Mouse (Mus musculus) retina, postnatal 1 day (tissue): ENCODE measurements at regions not wholly inside any gene's neighbourhood (a gene's known extent, or its start where the extent isn't known, plus 50 kb on each side); places are given as distances from the start of the nearest gene placed in this dataset.

ENCODE experiments used
- DNase-seq: peaks from one replicate; pipeline ENCODE4 v3.0.0-alpha.2; 2012

- DNase-seq, result no peak
Observed at GRCm38 (mm10) chr1:80030224-80030623, 169.2 kb upstream of the Serpine2 start.

- DNase-seq, result no peak
Observed at GRCm38 (mm10) chr1:80025863-80026616, 165.1 kb upstream of the Serpine2 start.

- DNase-seq, result no peak
Observed at GRCm38 (mm10) chr1:80023518-80024095, 162.6 kb upstream of the Serpine2 start.

- DNase-seq, result no peak
Observed at GRCm38 (mm10) chr1:80021866-80022265, 160.9 kb upstream of the Serpine2 start.

- DNase-seq, result no peak
Observed at GRCm38 (mm10) chr1:80018391-80019065, 157.5 kb upstream of the Serpine2 start.

- no peak for DNase-seq
Observed at GRCm38 (mm10) chr1:80015474-80015873, 154.5 kb upstream of the Serpine2 start.

- no peak for DNase-seq
Observed at GRCm38 (mm10) chr1:80014586-80014985, 153.6 kb upstream of the Serpine2 start.

- DNase-seq, result peak; percentile 29
Observed at GRCm38 (mm10) chr1:80010724-80011123, 149.7 kb upstream of the Serpine2 start.

GRCm38 (mm10) chr1:79999081-79999480 lies 138.1 kb upstream of the Serpine2 start:
- no peak for DNase-seq

GRCm38 (mm10) chr1:79997911-79998310 lies 136.9 kb upstream of the Serpine2 start:
- DNase-seq, result no peak

- DNase-seq, result no peak
Observed at GRCm38 (mm10) chr1:79997456-79997855, 136.5 kb upstream of the Serpine2 start.

- DNase-seq, result no peak
Observed at GRCm38 (mm10) chr1:79984721-79985120, 123.7 kb upstream of the Serpine2 start.

GRCm38 (mm10) chr1:79982678-79983280 lies 121.8 kb upstream of the Serpine2 start:
- no peak for DNase-seq

GRCm38 (mm10) chr1:79979863-79980262 lies 118.9 kb upstream of the Serpine2 start:
- DNase-seq, result no peak

- no peak for DNase-seq
Observed at GRCm38 (mm10) chr1:79978156-79978555, 117.2 kb upstream of the Serpine2 start.

- DNase-seq, result peak; percentile 83
Observed at GRCm38 (mm10) chr1:79956121-79956520, 95.1 kb upstream of the Serpine2 start.

- no peak for DNase-seq
Observed at GRCm38 (mm10) chr1:79944231-79944630, 83.3 kb upstream of the Serpine2 start.

GRCm38 (mm10) chr1:79932435-79932834 lies 71.5 kb upstream of the Serpine2 start:
- no peak for DNase-seq

GRCm38 (mm10) chr1:79927740-79928139 lies 66.8 kb upstream of the Serpine2 start:
- no peak for DNase-seq

- DNase-seq, result no peak
Observed at GRCm38 (mm10) chr1:79925776-79926175, 64.8 kb upstream of the Serpine2 start.

GRCm38 (mm10) chr1:79921890-79922289 lies 60.9 kb upstream of the Serpine2 start:
- no peak for DNase-seq

GRCm38 (mm10) chr1:79921333-79921732 lies 60.4 kb upstream of the Serpine2 start:
- DNase-seq, result no peak

- DNase-seq, result no peak
Observed at GRCm38 (mm10) chr1:79917426-79918150, 56.6 kb upstream of the Serpine2 start.
